Mouse (Mus musculus): Measurements from ENCODE around the gene Sf1.

DNA sequence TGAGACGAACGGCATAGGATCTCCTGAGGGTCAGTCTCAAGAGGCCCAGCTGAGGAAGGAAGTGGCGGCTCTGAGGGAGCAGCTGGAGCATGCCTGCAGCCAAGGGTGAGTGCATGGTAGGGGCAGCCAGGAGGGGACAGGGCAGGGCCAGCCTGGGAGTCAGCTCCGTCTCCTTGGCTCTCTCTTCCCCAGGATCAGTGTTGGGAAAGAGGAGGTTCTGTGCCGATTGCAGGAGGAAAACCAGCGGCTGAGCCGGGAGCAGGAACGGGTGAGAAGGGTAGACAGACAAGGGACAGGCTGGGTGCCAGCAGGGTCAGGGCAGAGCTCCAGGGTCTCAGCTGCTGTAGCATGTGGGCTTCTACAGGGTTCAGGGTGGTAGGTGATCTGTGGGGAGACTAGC is 49.0 kb upstream of the Sf1 start:
- TF ChIP-seq CTCF (IDR thresholded peaks at IDR 0.05) (peak; percentile 24), EP300 (IDR thresholded peaks at IDR 0.05) (no peak)

Measured in lung, postnatal 0 days (tissue).